Mouse (Mus musculus) cerebellum, postnatal 4 days (tissue): Measurements from ENCODE around the gene Pcdh19.
"Not testable (repeated sequence)": the region's sequence is repeated elsewhere in the genome, so short reads cannot be mapped to it uniquely, and the experiment has no call there.

ENCODE experiments used
- DNase-seq, 2 experiments: peaks; one replicate each; pipeline ENCODE4 v3.0.0; 2022; ENCODE audit warnings: low spot score in 2 of 2, mixed read lengths in 1 of 2

The Pcdh19 gene

GRCm38 (mm10) chrX:133688840-133689239 is at the start of gene Pcdh19:
TSS of gene Pcdh19 (minus strand) at chrX:133688987.
- peak in 1 of 2 experiments; percentile 66 for DNase-seq

- DNase-seq = no peak
Observed at GRCm38 (mm10) chrX:133735871-133736270, 47.1 kb upstream of the Pcdh19 start.

- peak in 1 of 2 experiments; percentile 4 for DNase-seq
Observed at GRCm38 (mm10) chrX:133734984-133735383, 46.2 kb upstream of the Pcdh19 start.

GRCm38 (mm10) chrX:133721517-133721916 is 32.7 kb upstream of the Pcdh19 start:
- DNase-seq = no peak

- DNase-seq = peak in 1 of 2 experiments; percentile 21
Observed at GRCm38 (mm10) chrX:133710621-133711020, 21.8 kb upstream of the Pcdh19 start.

GRCm38 (mm10) chrX:133702902-133703301 is 14.1 kb upstream of the Pcdh19 start:
- DNase-seq = no peak

- DNase-seq = not testable (repeated sequence)
Observed at GRCm38 (mm10) chrX:133697871-133698270, 9.1 kb upstream of the Pcdh19 start.

- DNase-seq = no peak
Observed at GRCm38 (mm10) chrX:133696461-133696860, 7.7 kb upstream of the Pcdh19 start.

GRCm38 (mm10) chrX:133693037-133693760 is 4.4 kb upstream of the Pcdh19 start:
- DNase-seq = no peak

GRCm38 (mm10) chrX:133692392-133692790 is 3.6 kb upstream of the Pcdh19 start:
- DNase-seq = no peak

GRCm38 (mm10) chrX:133691581-133692391 is 3.0 kb upstream of the Pcdh19 start:
- DNase-seq = peak in 1 of 2 experiments; percentile 29

GRCm38 (mm10) chrX:133690822-133691221 is 2.0 kb upstream of the Pcdh19 start:
- DNase-seq = no peak

GRCm38 (mm10) chrX:133689576-133690250 is 926 bp upstream of the Pcdh19 start:
- DNase-seq = peak in 1 of 2 experiments; percentile 15

- DNase-seq = peak in 1 of 2 experiments; percentile 13
Observed at GRCm38 (mm10) chrX:133688156-133688555, 631 bp downstream of the Pcdh19 start.

GRCm38 (mm10) chrX:133687666-133688151 is 1.1 kb downstream of the Pcdh19 start:
- DNase-seq = no peak

- DNase-seq = no peak
Observed at GRCm38 (mm10) chrX:133686533-133687311, 2.1 kb downstream of the Pcdh19 start.

GRCm38 (mm10) chrX:133685572-133685971 is 3.2 kb downstream of the Pcdh19 start:
- no peak for DNase-seq

GRCm38 (mm10) chrX:133683961-133684360 is 4.8 kb downstream of the Pcdh19 start:
- DNase-seq = no peak

- DNase-seq = no peak
Observed at GRCm38 (mm10) chrX:133675121-133675520, 13.7 kb downstream of the Pcdh19 start.

- DNase-seq = no peak
Observed at GRCm38 (mm10) chrX:133673796-133674195, 15.0 kb downstream of the Pcdh19 start.

- DNase-seq = no peak
Observed at GRCm38 (mm10) chrX:133660111-133660510, 28.7 kb downstream of the Pcdh19 start.
